Mouse (Mus musculus): ENCODE data around the gene Map2k3. TPM values are rescaled to one million over a fixed set of nuclear protein-coding genes. Genes with fewer than 3 reads are reported as not detected.

The Map2k3 gene
- polyA plus RNA-seq, 1 experiment from 2014 or later, result 37.6 TPM

- Histone ChIP-seq H3K36me3 (ENCODE audit: control insufficient read depth, insufficient read depth, low read length) (no peaks in the 10 kb centered on the region), H3K27me3 (ENCODE audit: control insufficient read depth, insufficient read depth, low read length) (no peaks in the 10 kb centered on the region), H3K4me2 (replicated peaks; ENCODE audit: low read depth, low read length) (no peak overlapping the region), H3K9me3 (ENCODE audit: control insufficient read depth, low read length) (no peaks in the 10 kb centered on the region), H3K4me1 (replicated peaks; ENCODE audit: control insufficient read depth, insufficient read depth, low read length) (peaks cover 5% of the 10 kb centered on the region; the same call in 1 of the 2 replicates), H3K9ac (ENCODE audit: low read depth, low read length) (no peak overlapping the region), H3K27ac (ENCODE audit: low read depth, low read length) (no peak overlapping the region), H3K4me3 (ENCODE audit: low read depth, low read length) (no peak overlapping the region)
- 80% methylated on average over 4 of the region's 4 CpGs for WGBS
- DNase-seq (ENCODE audit: low spot score) (no peak), ATAC-seq (ENCODE audit: low FRiP score) (no peak)
Observed at GRCm38 (mm10) chr11:60915201-60915600, 16.6 kb upstream of the Map2k3 start.

- 74% methylated on average over 2 of the region's 2 CpGs for WGBS
- no peaks in the 10 kb centered on the region for H3K9me3 ChIP-seq (ENCODE audit: control insufficient read depth, low read length)
- no peak for ATAC-seq (ENCODE audit: low FRiP score)
- no peak overlapping the region for H3K9ac ChIP-seq (ENCODE audit: low read depth, low read length)
- DNase-seq (ENCODE audit: low spot score), result no peak
- H3K27me3 ChIP-seq (ENCODE audit: control insufficient read depth, insufficient read depth, low read length), result no peaks in the 10 kb centered on the region
- H3K27ac ChIP-seq (ENCODE audit: low read depth, low read length), result no peak overlapping the region
- no peaks in the 10 kb centered on the region for H3K4me1 ChIP-seq (replicated peaks; ENCODE audit: control insufficient read depth, insufficient read depth, low read length)
- H3K36me3 ChIP-seq (ENCODE audit: control insufficient read depth, insufficient read depth, low read length), result no peaks in the 10 kb centered on the region
- H3K4me3 ChIP-seq (ENCODE audit: low read depth, low read length), result no peak overlapping the region
- no peak overlapping the region for H3K4me2 ChIP-seq (replicated peaks; ENCODE audit: low read depth, low read length)
Observed at GRCm38 (mm10) chr11:60920021-60920420, 11.8 kb upstream of the Map2k3 start.

- DNase-seq (ENCODE audit: low spot score), result no peak
- H3K9ac ChIP-seq (ENCODE audit: low read depth, low read length), result no peak overlapping the region
- no peak overlapping the region for H3K27ac ChIP-seq (ENCODE audit: low read depth, low read length)
- no peak overlapping the region for H3K4me2 ChIP-seq (replicated peaks; ENCODE audit: low read depth, low read length)
- 83% methylated on average over 1 of the region's 1 CpGs for WGBS
- H3K9me3 ChIP-seq (ENCODE audit: control insufficient read depth, low read length), result no peaks in the 10 kb centered on the region
- H3K36me3 ChIP-seq (ENCODE audit: control insufficient read depth, insufficient read depth, low read length), result no peaks in the 10 kb centered on the region
- H3K4me3 ChIP-seq (ENCODE audit: low read depth, low read length), result no peak overlapping the region
- 0 out of 2 replicates have a peak, but pooled peaks cover 3% of the 10 kb centered on the region for H3K4me1 ChIP-seq (replicated peaks; ENCODE audit: control insufficient read depth, insufficient read depth, low read length)
- no peak for ATAC-seq (ENCODE audit: low FRiP score)
- H3K27me3 ChIP-seq (ENCODE audit: control insufficient read depth, insufficient read depth, low read length), result no peaks in the 10 kb centered on the region
Observed at GRCm38 (mm10) chr11:60922195-60922594, 9.6 kb upstream of the Map2k3 start.

GRCm38 (mm10) chr11:60922964-60923363, 8.9 kb upstream of the Map2k3 start:
- ATAC-seq (ENCODE audit: low FRiP score) (no peak), DNase-seq (ENCODE audit: low spot score) (no peak)
- H3K4me3 ChIP-seq (ENCODE audit: low read depth, low read length), result no peak overlapping the region
- no peak overlapping the region for H3K27ac ChIP-seq (ENCODE audit: low read depth, low read length)
- peaks cover 6% of the 10 kb centered on the region for H3K4me1 ChIP-seq (replicated peaks; ENCODE audit: control insufficient read depth, insufficient read depth, low read length)
- H3K9me3 ChIP-seq (ENCODE audit: control insufficient read depth, low read length), result no peaks in the 10 kb centered on the region
- no peaks in the 10 kb centered on the region for H3K27me3 ChIP-seq (ENCODE audit: control insufficient read depth, insufficient read depth, low read length)
- no peaks in the 10 kb centered on the region for H3K36me3 ChIP-seq (ENCODE audit: control insufficient read depth, insufficient read depth, low read length)
- H3K9ac ChIP-seq (ENCODE audit: low read depth, low read length), result no peak overlapping the region
- 71% methylated on average over 5 of the region's 5 CpGs for WGBS
- H3K4me2 ChIP-seq (replicated peaks; ENCODE audit: low read depth, low read length), result no peak overlapping the region

- no peak for ATAC-seq (ENCODE audit: low FRiP score)
- 46% methylated on average over 6 of the region's 6 CpGs for WGBS
Observed at GRCm38 (mm10) chr11:60924498-60924897, 7.3 kb upstream of the Map2k3 start.

GRCm38 (mm10) chr11:60924981-60925380, 6.9 kb upstream of the Map2k3 start:
- ATAC-seq (ENCODE audit: low FRiP score) (no peak), DNase-seq (ENCODE audit: low spot score) (no peak)
- no peaks in the 10 kb centered on the region for H3K36me3 ChIP-seq (ENCODE audit: control insufficient read depth, insufficient read depth, low read length)
- no peak overlapping the region; the same call in 1 of the 2 replicates for H3K9ac ChIP-seq (ENCODE audit: low read depth, low read length)
- WGBS, result 81% methylated on average over 1 of the region's 1 CpGs
- H3K27me3 ChIP-seq (ENCODE audit: control insufficient read depth, insufficient read depth, low read length), result no peaks in the 10 kb centered on the region
- no peak overlapping the region for H3K4me2 ChIP-seq (replicated peaks; ENCODE audit: low read depth, low read length)
- H3K27ac ChIP-seq (ENCODE audit: low read depth, low read length), result no peak overlapping the region
- peaks cover 6% of the 10 kb centered on the region for H3K4me1 ChIP-seq (replicated peaks; ENCODE audit: control insufficient read depth, insufficient read depth, low read length)
- H3K9me3 ChIP-seq (ENCODE audit: control insufficient read depth, low read length), result no peaks in the 10 kb centered on the region
- H3K4me3 ChIP-seq (ENCODE audit: low read depth, low read length), result no peak overlapping the region

More at GRCm38 (mm10) chr11:60924498-60924897, 7.3 kb upstream of the Map2k3 start:
- Histone ChIP-seq H3K9ac (ENCODE audit: low read depth, low read length) (no peak overlapping the region; the same call in 1 of the 2 replicates), H3K9me3 (ENCODE audit: control insufficient read depth, low read length) (no peaks in the 10 kb centered on the region), H3K4me2 (replicated peaks; ENCODE audit: low read depth, low read length) (no peak overlapping the region), H3K27me3 (ENCODE audit: control insufficient read depth, insufficient read depth, low read length) (no peaks in the 10 kb centered on the region), H3K36me3 (ENCODE audit: control insufficient read depth, insufficient read depth, low read length) (no peaks in the 10 kb centered on the region), H3K4me3 (ENCODE audit: low read depth, low read length) (no peak overlapping the region), H3K4me1 (replicated peaks; ENCODE audit: control insufficient read depth, insufficient read depth, low read length) (peaks cover 6% of the 10 kb centered on the region), H3K27ac (ENCODE audit: low read depth, low read length) (no peak overlapping the region)
- no peak for DNase-seq (ENCODE audit: low spot score)

GRCm38 (mm10) chr11:60927264-60927663, 4.6 kb upstream of the Map2k3 start:
- peaks cover 6% of the 10 kb centered on the region for H3K4me1 ChIP-seq (replicated peaks; ENCODE audit: control insufficient read depth, insufficient read depth, low read length)
- no peaks in the 10 kb centered on the region for H3K27me3 ChIP-seq (ENCODE audit: control insufficient read depth, insufficient read depth, low read length)
- no peaks in the 10 kb centered on the region for H3K36me3 ChIP-seq (ENCODE audit: control insufficient read depth, insufficient read depth, low read length)
- DNase-seq (ENCODE audit: low spot score) (peak; percentile 96), ATAC-seq (ENCODE audit: low FRiP score) (peak; percentile 68)
- H3K9me3 ChIP-seq (ENCODE audit: control insufficient read depth, low read length), result no peaks in the 10 kb centered on the region
- 2% methylated on average over 9 of the region's 9 CpGs for WGBS
- H3K4me3 ChIP-seq (ENCODE audit: low read depth, low read length), result peak overlapping the region; percentile 13; the same call in 1 of the 2 replicates
- no peak overlapping the region for H3K9ac ChIP-seq (ENCODE audit: low read depth, low read length)
- no peak overlapping the region for H3K27ac ChIP-seq (ENCODE audit: low read depth, low read length)
- peak overlapping the region; percentile 31 for H3K4me2 ChIP-seq (replicated peaks; ENCODE audit: low read depth, low read length)

GRCm38 (mm10) chr11:60930724-60931281, 1.0 kb upstream of the Map2k3 start:
- ATAC-seq (ENCODE audit: low FRiP score) (no peak), DNase-seq (ENCODE audit: low spot score) (no peak)
- Histone ChIP-seq H3K9ac (ENCODE audit: low read depth, low read length) (no peak overlapping the region), H3K27ac (ENCODE audit: low read depth, low read length) (no peak overlapping the region), H3K27me3 (ENCODE audit: control insufficient read depth, insufficient read depth, low read length) (no peaks in the 10 kb centered on the region), H3K4me3 (ENCODE audit: low read depth, low read length) (peak overlapping the region; percentile 69), H3K9me3 (ENCODE audit: control insufficient read depth, low read length) (no peaks in the 10 kb centered on the region), H3K36me3 (ENCODE audit: control insufficient read depth, insufficient read depth, low read length) (no peaks in the 10 kb centered on the region), H3K4me2 (replicated peaks; ENCODE audit: low read depth, low read length) (peak overlapping the region; percentile 81), H3K4me1 (replicated peaks; ENCODE audit: control insufficient read depth, insufficient read depth, low read length) (peaks cover 8% of the 10 kb centered on the region)
- WGBS, result 31% methylated on average over 7 of the region's 7 CpGs

GRCm38 (mm10) chr11:60931282-60931868, 458 bp upstream of the Map2k3 start:
- no peaks in the 10 kb centered on the region for H3K27me3 ChIP-seq (ENCODE audit: control insufficient read depth, insufficient read depth, low read length)
- peak overlapping the region; percentile 58 for H3K9ac ChIP-seq (ENCODE audit: low read depth, low read length)
- WGBS, result 3% methylated on average over 30 of the region's 30 CpGs
- no peaks in the 10 kb centered on the region for H3K9me3 ChIP-seq (ENCODE audit: control insufficient read depth, low read length)
- no peak; the same call in 1 of the 2 replicates for ATAC-seq (ENCODE audit: low FRiP score)
- H3K27ac ChIP-seq (ENCODE audit: low read depth, low read length), result no peak overlapping the region
- H3K36me3 ChIP-seq (ENCODE audit: control insufficient read depth, insufficient read depth, low read length), result no peaks in the 10 kb centered on the region
- no peak for DNase-seq (ENCODE audit: low spot score)
- H3K4me3 ChIP-seq (ENCODE audit: low read depth, low read length), result peak overlapping the region; percentile 69
- peaks cover 8% of the 10 kb centered on the region for H3K4me1 ChIP-seq (replicated peaks; ENCODE audit: control insufficient read depth, insufficient read depth, low read length)
- H3K4me2 ChIP-seq (replicated peaks; ENCODE audit: low read depth, low read length), result peak overlapping the region; percentile 81

Measured in hindbrain, embryonic 11.5 days (tissue).